Mouse (Mus musculus) heart, postnatal 10 days (tissue): ENCODE measurements at regions not wholly inside any gene's neighbourhood (a gene's known extent, or its start where the extent isn't known, plus 50 kb on each side); places are given as distances from the start of the nearest gene placed in this dataset.
A peak's percentile ranks its signal among the peaks of the same experiment; 100 is the strongest.

Experiments
- DNase-seq, 2 experiments: peaks; one replicate each; pipeline ENCODE4 v3.0.0; 2021
- intact Hi-C: fragments of 180-260 bp; cut with DNase I; formaldehyde crosslinking; loops from one replicate; pipeline ENCODE4 v1.15.1; 2025

- peak; percentile 74 to 77 for DNase-seq
- intact Hi-C loops: loop anchor here (1.0 to 5.0 kb wide), 3 partner anchors 281 to 580 kb away; no protein-coding TSS in a partner anchor
Measured at GRCm38 (mm10) chr13:107461048-107461912, 439.4 kb upstream of the Kif2a start.

- DNase-seq: peak; percentile 29 to 36
- intact Hi-C loops: no loop called here
Measured at GRCm38 (mm10) chr13:107458730-107459129, 436.8 kb upstream of the Kif2a start.

- intact Hi-C loops: no loop called here
- DNase-seq: no peak
Measured at GRCm38 (mm10) chr13:107457270-107457669, 435.3 kb upstream of the Kif2a start.

- no peak for DNase-seq
- intact Hi-C loops: no loop called here
Measured at GRCm38 (mm10) chr13:107456394-107456793, 434.5 kb upstream of the Kif2a start.

- intact Hi-C loops: no loop called here
Measured at GRCm38 (mm10) chr13:107449598-107450179, 427.8 kb upstream of the Kif2a start.

GRCm38 (mm10) chr13:107447813-107448212, 425.9 kb upstream of the Kif2a start:
- DNase-seq: no peak
- intact Hi-C loops: no loop called here

More at GRCm38 (mm10) chr13:107449598-107450179, 427.8 kb upstream of the Kif2a start:
- DNase-seq: peak; percentile 63 to 71

- intact Hi-C loops: no loop called here
- DNase-seq: no peak
Measured at GRCm38 (mm10) chr13:107419363-107420155, 397.6 kb upstream of the Kif2a start.

GRCm38 (mm10) chr13:107410267-107410666, 388.3 kb upstream of the Kif2a start:
- intact Hi-C loops: no loop called here
- no peak for DNase-seq

- intact Hi-C loops: no loop called here
- no peak for DNase-seq
Measured at GRCm38 (mm10) chr13:107407674-107408026, 385.7 kb upstream of the Kif2a start.

- DNase-seq: no peak
- intact Hi-C loops: no loop called here
Measured at GRCm38 (mm10) chr13:107406977-107407673, 385.2 kb upstream of the Kif2a start.

- intact Hi-C loops: no loop called here
- DNase-seq: no peak
Measured at GRCm38 (mm10) chr13:107398621-107399363, 376.9 kb upstream of the Kif2a start.

- no peak for DNase-seq
- intact Hi-C loops: no loop called here
Measured at GRCm38 (mm10) chr13:107396036-107396435, 374.1 kb upstream of the Kif2a start.

GRCm38 (mm10) chr13:107394451-107394850, 372.5 kb upstream of the Kif2a start:
- DNase-seq: peak in 1 of 2 experiments; percentile 3
- intact Hi-C loops: no loop called here

- no peak for DNase-seq
- intact Hi-C loops: no loop called here
Measured at GRCm38 (mm10) chr13:107389535-107390150, 367.7 kb upstream of the Kif2a start.

- intact Hi-C loops: no loop called here
- no peak for DNase-seq
Measured at GRCm38 (mm10) chr13:107389074-107389473, 367.1 kb upstream of the Kif2a start.

- no peak for DNase-seq
- intact Hi-C loops: no loop called here
Measured at GRCm38 (mm10) chr13:107378076-107378475, 356.1 kb upstream of the Kif2a start.

GRCm38 (mm10) chr13:107372666-107373065, 350.7 kb upstream of the Kif2a start:
- DNase-seq: no peak
- intact Hi-C loops: no loop called here

GRCm38 (mm10) chr13:107371616-107372582, 350.0 kb upstream of the Kif2a start:
- peak; percentile 31 to 37 for DNase-seq
- intact Hi-C loops: no loop called here
